Mouse (Mus musculus) lung, embryonic 14.5 days (tissue): Measurements from ENCODE around the gene Lclat1. TPM values are rescaled to one million over a fixed set of nuclear protein-coding genes. Genes with fewer than 3 reads are reported as not detected.

Experiments used
- ATAC-seq: fragments of 200-750 bp; cut with Nextera tagmentation; 2 replicates; pipeline ENCODE4 v1.8.0; 2017; ENCODE audit warnings: mild to moderate bottlenecking, moderate TSS enrichment, moderate library complexity; ENCODE audit not compliant: insufficient read depth
- DNase-seq: peaks from one replicate; pipeline ENCODE4 v3.0.0-alpha.2; 2015
- H3K27ac ChIP-seq: fragments of 300-500 bp; sonication (generic); 2 replicates; pipeline ENCODE4 v1.5.1; 2014; ENCODE audit warnings: low read depth, mild to moderate bottlenecking, moderate library complexity
- H3K27me3 ChIP-seq: fragments of 300-500 bp; sonication (generic); 2 replicates; pipeline ENCODE4 v1.6.1; 2014; ENCODE audit warnings: low read length, control low read depth; ENCODE audit not compliant: insufficient read depth
- H3K36me3 ChIP-seq: fragments of 300-500 bp; sonication (generic); 2 replicates; pipeline ENCODE4 v1.6.1; 2014; ENCODE audit warnings: control low read depth; ENCODE audit not compliant: insufficient read depth
- H3K4me1 ChIP-seq: fragments of 300-500 bp; sonication (generic); 2 replicates; pipeline ENCODE4 v1.6.1; 2014; ENCODE audit warnings: antibody characterized with exemption, control low read depth; ENCODE audit not compliant: insufficient read depth
- H3K4me2 ChIP-seq: fragments of 300-500 bp; sonication (generic); 2 replicates; pipeline ENCODE4 v1.6.1; 2014; ENCODE audit warnings: mild to moderate bottlenecking
- H3K4me3 ChIP-seq: fragments of 300-500 bp; sonication (generic); 2 replicates; pipeline ENCODE4 v1.5.1; 2014; ENCODE audit warnings: low read depth, low read length
- H3K9ac ChIP-seq: fragments of 300-500 bp; sonication (generic); 2 replicates; pipeline ENCODE4 v1.6.1; 2014
- H3K9me3 ChIP-seq: fragments of 300-500 bp; sonication (generic); 2 replicates; pipeline ENCODE4 v1.6.1; 2016; ENCODE audit warnings: low read depth, low read length, control low read depth
- CTCF ChIP-seq: IDR thresholded peaks from 2 replicates; pipeline ENCODE4 v1.5.1; 2016; ENCODE audit warnings: antibody characterized with exemption, low read depth
- WGBS: fragments of 180-500 bp; shearing (Covaris S2); extraction: QIAGEN DNeasy Blood & Tissue Kit; methylation state at CpG from one replicate; pipeline ENCODE4 v1.1.7; 2014; 5-methylcytosine and 5-hydroxymethylcytosine counted together
- polyA plus RNA-seq: library from polyadenylated mRNA; unstranded; fragments of >200 nt; fragmentation: Nextera tagmentation; extraction: Ambion mirVana; gene quantifications from 2 replicates; pipeline ENCODE4 v1.2.1, GENCODE M21; 2014

Lclat1 gene
- polyA plus RNA-seq, 1 experiment from 2014 or later = 23.0 TPM

DNA sequence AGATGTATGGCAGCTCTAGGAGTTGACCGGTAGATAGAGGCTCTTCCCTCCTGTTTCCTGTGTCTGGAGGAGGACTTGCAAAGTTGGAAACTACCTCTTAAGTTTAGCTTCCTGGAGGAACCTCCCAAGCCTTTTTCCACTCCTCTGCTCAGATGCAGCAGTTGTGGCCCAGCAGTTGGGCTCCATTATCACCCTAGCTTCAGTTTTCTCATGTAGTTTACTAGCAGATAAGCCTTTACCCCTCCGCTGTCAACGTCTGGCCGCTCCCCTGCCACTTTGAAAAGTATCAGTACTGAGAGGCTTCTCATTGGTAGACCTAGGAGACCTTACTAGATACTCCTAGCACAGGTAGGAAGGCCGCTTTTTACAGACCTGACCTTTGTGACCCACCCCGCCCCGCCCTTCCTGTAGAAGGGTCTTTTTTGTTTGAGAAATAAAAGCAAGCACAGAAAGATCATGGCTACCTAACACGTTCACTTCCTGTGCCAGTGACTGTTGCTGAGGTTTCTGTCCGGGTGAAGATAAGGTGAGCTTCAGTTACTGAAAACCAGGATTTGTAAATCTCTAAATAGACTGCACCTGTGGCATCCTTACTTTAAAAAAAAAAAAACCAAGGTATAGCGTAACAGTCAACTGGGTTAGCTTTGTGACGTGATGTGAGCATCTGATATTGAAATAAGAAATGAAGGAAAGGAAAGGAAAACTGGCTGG, 121.8 kb downstream of the Lclat1 start:
- TF ChIP-seq CTCF = no peak
- H3K4me2 ChIP-seq = no peak overlapping the region
- no peak overlapping the region for H3K27ac ChIP-seq
- no peak overlapping the region for H3K9ac ChIP-seq
- peaks cover 9% of the 10 kb centered on the region for H3K4me1 ChIP-seq
- no peak overlapping the region for H3K4me3 ChIP-seq
- H3K9me3 ChIP-seq = no peaks in the 10 kb centered on the region
- no peaks in the 10 kb centered on the region for H3K27me3 ChIP-seq
- H3K36me3 ChIP-seq = no peaks in the 10 kb centered on the region
- DNase-seq (no peak), ATAC-seq (no peak)
- WGBS = 80% methylated on average over 11 of the region's 11 CpGs

DNA sequence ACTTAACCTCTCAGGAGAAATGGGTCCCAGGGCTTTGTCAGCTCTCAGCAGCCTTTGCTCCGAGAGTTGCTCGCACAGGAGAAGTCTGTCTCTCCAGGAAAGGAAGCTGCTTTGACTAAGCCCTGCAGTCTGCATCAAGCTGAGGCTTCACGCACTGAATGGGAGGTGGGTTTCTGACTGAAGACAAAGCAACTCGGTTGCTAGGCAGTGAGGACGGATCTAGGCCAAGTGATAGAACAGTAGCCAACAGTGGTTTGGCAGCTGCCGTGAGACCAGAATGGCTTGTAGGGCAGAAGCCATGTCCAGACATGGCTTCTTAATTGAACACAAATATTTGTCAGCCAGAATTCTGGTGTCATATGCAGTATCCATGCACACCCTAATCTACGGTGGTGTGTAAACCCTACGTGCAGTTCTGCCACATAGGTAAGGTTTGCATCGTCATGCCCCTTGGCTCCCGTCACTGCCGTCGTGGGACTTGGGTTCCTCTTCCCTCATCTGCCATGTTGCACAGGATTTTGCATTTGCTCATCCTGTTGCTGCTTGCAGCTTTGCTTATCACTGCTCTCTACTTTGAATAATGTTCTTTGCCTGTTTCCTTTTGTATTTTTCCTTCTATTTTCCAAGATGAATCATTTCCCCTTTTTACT, 122.7 kb downstream of the Lclat1 start:
- no peak for TF ChIP-seq CTCF
- no peak overlapping the region for H3K9ac ChIP-seq
- WGBS = 89% methylated on average over 12 of the region's 12 CpGs
- no peaks in the 10 kb centered on the region for H3K27me3 ChIP-seq
- H3K4me3 ChIP-seq = no peak overlapping the region
- no peaks in the 10 kb centered on the region for H3K36me3 ChIP-seq
- no peaks in the 10 kb centered on the region for H3K9me3 ChIP-seq
- H3K27ac ChIP-seq = no peak overlapping the region
- no peak for DNase-seq
- no peak overlapping the region for H3K4me2 ChIP-seq
- ATAC-seq = no peak
- peaks cover 2% of the 10 kb centered on the region; the same call in 1 of the 2 replicates for H3K4me1 ChIP-seq

DNA sequence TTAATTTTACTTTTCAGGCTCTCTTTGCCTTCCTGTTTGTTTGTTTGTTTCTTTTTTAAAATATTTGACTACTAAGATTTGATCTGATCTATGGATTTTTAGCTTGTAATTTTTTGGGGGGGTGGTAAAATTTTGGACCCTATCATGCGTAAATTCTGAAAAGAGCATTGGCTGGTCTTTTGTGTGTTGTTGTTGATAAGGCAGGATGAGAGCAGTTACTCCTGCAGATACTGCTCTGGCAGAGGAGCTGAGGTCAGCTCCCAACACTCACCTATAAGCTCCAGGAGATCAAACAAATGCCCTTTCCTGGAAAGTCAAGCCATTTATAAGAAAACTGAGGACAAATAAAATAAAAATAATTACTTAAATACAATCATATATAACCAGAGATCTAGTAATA, 123.6 kb downstream of the Lclat1 start:
- Histone ChIP-seq H3K4me2 (no peak overlapping the region), H3K4me3 (no peak overlapping the region), H3K9ac (no peak overlapping the region), H3K9me3 (no peaks in the 10 kb centered on the region), H3K4me1 (no peaks in the 10 kb centered on the region), H3K27ac (no peak overlapping the region), H3K27me3 (no peaks in the 10 kb centered on the region), H3K36me3 (no peaks in the 10 kb centered on the region)
- no peak for ATAC-seq
- WGBS = 89% methylated on average over 1 of the region's 1 CpGs
- no peak for TF ChIP-seq CTCF
- no peak for DNase-seq

DNA sequence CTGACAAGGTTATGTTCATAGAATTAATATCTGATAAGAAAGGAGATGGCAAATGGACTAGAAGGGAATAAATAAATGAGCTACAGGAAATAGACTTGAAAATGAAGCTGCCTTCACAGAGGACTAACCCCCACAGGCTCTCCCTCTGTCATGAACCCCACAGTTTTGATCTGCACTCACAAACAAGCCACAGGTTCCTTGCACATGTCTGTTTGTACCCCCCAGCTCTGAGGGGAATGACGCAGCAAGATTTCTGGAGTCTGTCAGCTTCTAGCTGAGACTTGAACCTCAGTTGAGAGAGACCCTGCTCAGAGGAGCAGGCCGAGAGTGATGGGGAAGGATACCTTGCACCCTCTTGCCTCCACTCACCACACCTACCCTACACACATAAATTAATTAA, 124.8 kb downstream of the Lclat1 start:
- Histone ChIP-seq H3K4me2 (no peak overlapping the region), H3K4me3 (no peak overlapping the region), H3K36me3 (no peaks in the 10 kb centered on the region), H3K27me3 (no peaks in the 10 kb centered on the region), H3K9me3 (no peaks in the 10 kb centered on the region), H3K27ac (no peak overlapping the region), H3K4me1 (no peaks in the 10 kb centered on the region), H3K9ac (no peak overlapping the region)
- ATAC-seq (no peak), DNase-seq (no peak)
- 86% methylated on average over 2 of the region's 2 CpGs for WGBS
- TF ChIP-seq CTCF = no peak

DNA sequence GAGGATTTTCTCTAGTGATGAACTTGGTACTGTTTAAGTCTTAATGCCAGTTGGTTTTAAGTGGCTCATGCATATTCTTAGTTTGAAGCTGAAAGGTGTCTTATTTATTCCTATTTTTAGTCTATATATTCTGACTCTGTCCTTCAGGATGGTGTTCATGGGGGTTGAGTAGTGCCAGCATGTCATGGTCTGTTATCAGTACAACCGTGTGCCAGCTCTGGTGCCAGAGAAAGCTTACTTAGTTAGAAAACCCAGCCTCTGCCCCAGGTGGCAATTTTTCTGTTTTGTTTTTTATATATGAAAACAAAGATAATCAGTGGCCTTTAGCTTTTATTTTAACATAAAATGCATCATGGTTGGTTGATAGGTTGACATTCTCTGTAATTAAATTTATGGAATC, 126.2 kb downstream of the Lclat1 start:
- H3K27ac ChIP-seq = no peak overlapping the region
- no peak for TF ChIP-seq CTCF
- no peaks in the 10 kb centered on the region for H3K27me3 ChIP-seq
- H3K36me3 ChIP-seq = no peaks in the 10 kb centered on the region
- H3K4me3 ChIP-seq = no peak overlapping the region
- no peak overlapping the region for H3K4me2 ChIP-seq
- ATAC-seq (no peak), DNase-seq (no peak)
- 78% methylated on average over 1 of the region's 1 CpGs for WGBS
- no peaks in the 10 kb centered on the region for H3K4me1 ChIP-seq
- H3K9me3 ChIP-seq = no peaks in the 10 kb centered on the region
- H3K9ac ChIP-seq = no peak overlapping the region

DNA sequence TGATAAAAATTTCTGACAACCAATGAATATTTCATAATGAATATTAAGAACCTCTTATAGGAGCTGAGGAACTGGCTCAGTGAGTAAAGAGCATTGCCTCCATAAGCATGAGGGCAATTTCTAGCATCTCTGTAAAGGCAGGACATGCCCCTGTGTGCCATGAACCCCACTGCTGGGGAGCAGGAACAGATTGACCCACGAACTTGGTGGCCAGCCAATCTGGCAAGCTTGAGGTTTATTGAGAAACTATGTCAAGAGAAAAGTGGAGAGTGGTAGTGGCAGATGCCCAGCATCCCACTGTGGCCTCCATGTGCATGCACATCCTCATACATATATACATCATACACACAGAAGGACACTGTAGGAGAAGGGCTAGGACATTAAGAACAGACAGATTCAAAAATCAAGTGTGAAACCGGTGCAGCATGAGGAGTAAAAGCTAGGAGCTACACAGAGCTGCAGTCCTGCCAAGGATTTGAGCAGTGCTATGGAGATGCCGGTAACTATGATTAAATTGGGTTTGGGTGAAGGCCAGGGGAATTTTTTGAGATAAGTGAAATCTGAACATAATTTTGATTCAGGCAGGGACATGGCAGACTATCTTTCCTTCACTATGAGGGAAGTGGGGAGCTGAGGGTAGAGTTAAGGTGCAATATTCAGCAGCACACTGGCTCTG, 129.5 kb downstream of the Lclat1 start:
- no peak overlapping the region for H3K9ac ChIP-seq
- no peaks in the 10 kb centered on the region for H3K27me3 ChIP-seq
- no peak overlapping the region for H3K27ac ChIP-seq
- H3K4me2 ChIP-seq = no peak overlapping the region
- DNase-seq = peak; percentile 39
- H3K4me1 ChIP-seq = no peaks in the 10 kb centered on the region
- no peak for ATAC-seq
- no peak overlapping the region for H3K4me3 ChIP-seq
- no peaks in the 10 kb centered on the region for H3K9me3 ChIP-seq
- TF ChIP-seq CTCF = no peak
- 60% methylated on average over 3 of the region's 3 CpGs for WGBS
- H3K36me3 ChIP-seq = peaks cover 10% of the 10 kb centered on the region; the same call in 1 of the 2 replicates

DNA sequence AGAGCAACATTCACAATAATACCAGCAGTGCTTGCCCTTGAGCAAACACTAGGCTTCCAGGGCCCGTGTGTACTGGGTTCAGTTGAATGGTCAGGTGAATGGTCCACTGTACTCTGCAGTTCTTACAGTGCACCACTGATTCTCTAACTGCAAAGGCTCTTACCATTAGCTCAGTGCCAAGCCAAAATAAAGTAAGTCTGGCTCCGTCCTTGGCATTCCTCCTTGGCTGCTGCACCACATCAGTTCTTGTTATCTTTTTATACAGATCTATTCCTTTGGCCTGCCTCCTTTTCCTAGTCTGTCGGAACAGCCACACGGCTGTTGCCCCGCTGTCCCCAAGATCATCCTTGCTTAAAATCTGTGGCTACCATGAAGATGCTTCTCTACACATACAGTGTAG, 130.7 kb downstream of the Lclat1 start:
- peaks cover 10% of the 10 kb centered on the region; the same call in 1 of the 2 replicates for H3K36me3 ChIP-seq
- no peak for TF ChIP-seq CTCF
- no peaks in the 10 kb centered on the region for H3K4me1 ChIP-seq
- H3K4me2 ChIP-seq = no peak overlapping the region
- H3K4me3 ChIP-seq = no peak overlapping the region
- H3K27me3 ChIP-seq = no peaks in the 10 kb centered on the region
- ATAC-seq (no peak), DNase-seq (no peak)
- H3K27ac ChIP-seq = no peak overlapping the region
- H3K9ac ChIP-seq = no peak overlapping the region
- WGBS = 82% methylated on average over 5 of the region's 5 CpGs
- no peaks in the 10 kb centered on the region for H3K9me3 ChIP-seq
